Mouse (Mus musculus) forebrain, embryonic 12.5 days (tissue): ENCODE measurements around the gene Ldb3. TPM values are rescaled to one million over a fixed set of nuclear protein-coding genes. Genes with fewer than 3 reads are reported as not detected.

Experiments used
- ATAC-seq: fragments of 200-750 bp; cut with Nextera tagmentation; 2 replicates; pipeline ENCODE4 v1.8.0; 2017; ENCODE audit warnings: moderate TSS enrichment; ENCODE audit not compliant: low FRiP score
- H3K27ac ChIP-seq: fragments of 300-500 bp; sonication (generic); 2 replicates; pipeline ENCODE4 v1.5.1; 2016; ENCODE audit warnings: mild to moderate bottlenecking
- H3K27me3 ChIP-seq: fragments of 300-500 bp; sonication (generic); 2 replicates; pipeline ENCODE4 v1.6.1; 2016; ENCODE audit warnings: mild to moderate bottlenecking
- H3K36me3 ChIP-seq: fragments of 300-500 bp; sonication (generic); replicated peaks from 2 replicates; pipeline ENCODE4 v1.6.1; 2016; ENCODE audit warnings: mild to moderate bottlenecking
- H3K4me1 ChIP-seq: fragments of 300-500 bp; sonication (generic); 2 replicates; pipeline ENCODE4 v1.6.1; 2016
- H3K4me2 ChIP-seq: fragments of 300-500 bp; sonication (generic); 2 replicates; pipeline ENCODE4 v1.6.1; 2016; ENCODE audit warnings: mild to moderate bottlenecking, moderate library complexity
- H3K4me3 ChIP-seq: fragments of 300-500 bp; sonication (generic); replicated peaks from 2 replicates; pipeline ENCODE4 v1.5.1; 2016; ENCODE audit warnings: mild to moderate bottlenecking
- H3K9ac ChIP-seq: fragments of 300-500 bp; sonication (generic); 2 replicates; pipeline ENCODE4 v1.6.1; 2016; ENCODE audit warnings: mild to moderate bottlenecking
- H3K9me3 ChIP-seq: fragments of 300-500 bp; sonication (generic); 2 replicates; pipeline ENCODE4 v1.6.1; 2016
- WGBS: fragments of 180-500 bp; shearing (Covaris S2); methylation state at CpG from one replicate; pipeline ENCODE4 v1.1.7; 2016; 5-methylcytosine and 5-hydroxymethylcytosine counted together
- polyA plus RNA-seq: library from polyadenylated mRNA; unstranded; fragments of >200 nt; fragmentation: Nextera tagmentation; extraction: Ambion mirVana; gene quantifications from 2 replicates; pipeline ENCODE4 v1.2.1, GENCODE M21; 2016

Gene Ldb3
- polyA plus RNA-seq, 1 experiment from 2014 or later = 0.20 TPM

DNA sequence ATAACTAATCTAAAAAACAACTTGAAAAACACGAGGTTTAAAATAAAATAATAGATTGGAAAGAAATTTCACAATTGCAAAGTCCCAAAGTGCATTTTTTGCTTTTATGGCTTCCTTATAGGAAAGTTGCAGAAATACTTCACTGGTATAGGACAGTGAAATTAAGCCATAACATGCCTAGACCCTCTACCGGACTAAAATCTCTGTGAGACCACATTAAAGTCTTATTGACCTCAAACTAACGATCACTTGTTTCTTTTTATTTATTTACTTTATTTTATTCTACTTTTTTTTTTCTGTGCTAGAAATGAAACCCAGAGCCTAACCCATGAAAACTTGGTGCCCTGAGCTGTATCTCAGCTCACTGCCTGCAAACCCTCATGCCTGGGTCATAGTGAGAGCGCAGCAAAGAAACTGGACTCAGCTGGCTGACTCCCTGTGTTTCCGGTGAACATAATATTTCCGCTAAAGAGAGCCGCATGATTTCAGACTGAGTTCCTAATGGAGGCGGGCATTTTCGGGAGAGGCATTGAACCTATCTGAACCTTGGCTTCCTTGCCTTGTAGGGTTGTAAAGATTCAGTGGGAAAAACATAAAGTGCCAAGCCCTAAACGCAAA, 71.4 kb downstream of the Ldb3 start:
- H3K27ac ChIP-seq = no peak overlapping the region
- no peaks in the 10 kb centered on the region for H3K9me3 ChIP-seq
- no peak overlapping the region for H3K9ac ChIP-seq
- no peaks in the 10 kb centered on the region for H3K4me1 ChIP-seq
- WGBS = 93% methylated on average over 10 of the region's 10 CpGs
- H3K4me2 ChIP-seq = no peak overlapping the region
- no peaks in the 10 kb centered on the region for H3K36me3 ChIP-seq
- no peaks in the 10 kb centered on the region for H3K27me3 ChIP-seq
- no peak overlapping the region for H3K4me3 ChIP-seq
- no peak for ATAC-seq

DNA sequence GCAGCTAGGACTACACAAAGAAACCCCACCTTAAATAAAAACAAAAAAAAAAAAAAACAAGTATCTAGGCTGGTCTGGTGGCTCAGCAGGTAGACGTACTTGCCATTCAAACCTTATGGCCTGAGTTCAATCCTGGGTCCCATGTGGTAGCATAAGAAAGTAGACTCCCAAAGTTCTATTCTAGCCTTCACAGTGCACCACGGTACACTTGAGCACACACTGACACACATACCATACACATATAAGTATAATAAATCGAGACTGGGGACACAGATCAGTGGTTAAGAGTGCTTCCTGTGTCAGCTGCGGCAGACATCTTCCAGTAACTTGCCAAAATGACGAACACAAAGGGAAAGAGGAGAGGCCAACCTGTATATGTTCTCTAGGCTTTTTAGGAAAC, 72.6 kb downstream of the Ldb3 start:
- no peaks in the 10 kb centered on the region for H3K36me3 ChIP-seq
- no peaks in the 10 kb centered on the region for H3K4me1 ChIP-seq
- ATAC-seq = no peak
- no peak overlapping the region for H3K4me2 ChIP-seq
- 92% methylated on average over 5 of the region's 5 CpGs for WGBS
- H3K9me3 ChIP-seq = no peaks in the 10 kb centered on the region
- H3K9ac ChIP-seq = no peak overlapping the region
- H3K4me3 ChIP-seq = no peak overlapping the region
- no peak overlapping the region for H3K27ac ChIP-seq
- no peaks in the 10 kb centered on the region for H3K27me3 ChIP-seq

DNA sequence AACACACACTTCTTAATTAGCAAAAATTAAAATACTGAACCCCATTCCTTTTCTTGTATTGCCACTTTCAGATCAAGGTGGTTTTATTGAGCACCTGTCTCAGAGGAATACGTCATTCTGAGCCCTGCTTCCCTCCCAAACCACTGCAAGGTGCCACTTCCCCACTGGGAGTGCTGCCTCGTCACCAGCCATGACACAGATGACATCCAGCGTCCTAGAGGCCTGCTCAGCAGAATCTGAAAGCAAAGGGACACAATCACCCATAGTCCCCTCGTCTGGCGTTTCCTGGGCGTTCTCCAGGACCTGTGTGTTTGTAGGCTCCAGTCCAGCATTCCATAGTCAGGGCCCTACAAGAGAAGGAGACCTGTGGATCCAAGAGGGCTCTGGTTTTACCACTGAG, 74.4 kb downstream of the Ldb3 start:
- no peak overlapping the region for H3K27ac ChIP-seq
- H3K4me1 ChIP-seq = no peaks in the 10 kb centered on the region
- whole genome bisulfite sequencing = 45% methylated on average over 6 of the region's 6 CpGs
- H3K27me3 ChIP-seq = no peaks in the 10 kb centered on the region
- H3K9me3 ChIP-seq = no peaks in the 10 kb centered on the region
- H3K9ac ChIP-seq = no peak overlapping the region
- ATAC-seq = no peak
- no peak overlapping the region for H3K4me3 ChIP-seq
- no peaks in the 10 kb centered on the region for H3K36me3 ChIP-seq
- H3K4me2 ChIP-seq = no peak overlapping the region

DNA sequence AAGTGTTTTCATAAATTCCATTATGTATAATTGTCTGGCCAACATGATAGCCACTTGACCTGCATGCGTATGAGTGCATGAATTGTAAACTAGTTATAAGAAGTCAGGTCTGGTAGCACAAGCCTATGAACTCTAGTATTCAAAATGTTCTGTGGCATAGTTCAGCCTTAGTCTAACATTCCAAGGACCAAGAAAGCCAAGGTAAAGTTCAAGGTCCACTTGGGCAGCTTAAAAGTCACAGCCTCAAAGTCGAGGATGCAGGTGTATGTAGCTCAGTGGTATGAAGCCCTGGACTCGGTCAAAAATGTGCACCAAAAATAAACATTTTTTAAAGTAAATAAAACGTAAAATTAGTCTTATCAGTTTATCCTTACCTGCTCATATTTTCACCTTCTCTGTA, 75.9 kb downstream of the Ldb3 start:
- WGBS = 90% methylated on average over 4 of the region's 4 CpGs
- no peaks in the 10 kb centered on the region for H3K27me3 ChIP-seq
- H3K36me3 ChIP-seq = no peaks in the 10 kb centered on the region
- no peak overlapping the region for H3K4me2 ChIP-seq
- peaks cover 15% of the 10 kb centered on the region for H3K4me1 ChIP-seq
- no peak overlapping the region for H3K4me3 ChIP-seq
- no peak for ATAC-seq
- H3K27ac ChIP-seq = no peak overlapping the region
- no peaks in the 10 kb centered on the region for H3K9me3 ChIP-seq
- H3K9ac ChIP-seq = no peak overlapping the region

DNA sequence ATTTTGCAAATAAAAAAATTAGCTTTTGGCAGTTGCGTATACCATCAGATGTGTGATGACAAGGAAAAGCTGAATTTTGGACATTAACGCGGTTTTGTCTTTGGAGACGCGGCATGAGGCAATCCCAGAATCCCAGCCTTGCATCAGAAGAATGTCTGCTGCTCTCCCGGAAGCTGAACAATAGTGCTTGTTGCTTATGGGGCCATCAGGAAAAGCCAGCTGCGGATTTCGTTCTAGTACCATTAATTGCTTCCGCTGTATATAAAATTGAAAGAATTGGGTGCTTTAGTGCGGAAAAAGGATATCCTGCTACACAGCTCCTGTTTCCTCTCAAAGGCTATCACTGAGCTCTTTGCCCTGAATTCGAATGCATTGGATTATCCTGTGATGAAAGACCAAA, 76.6 kb downstream of the Ldb3 start:
- H3K9me3 ChIP-seq = no peaks in the 10 kb centered on the region
- no peak overlapping the region for H3K9ac ChIP-seq
- ATAC-seq = no peak
- no peak overlapping the region for H3K4me3 ChIP-seq
- H3K4me2 ChIP-seq = no peak overlapping the region
- H3K36me3 ChIP-seq = no peaks in the 10 kb centered on the region
- no peaks in the 10 kb centered on the region for H3K27me3 ChIP-seq
- 66% methylated on average over 11 of the region's 11 CpGs for WGBS
- peaks cover 20% of the 10 kb centered on the region for H3K4me1 ChIP-seq
- no peak overlapping the region for H3K27ac ChIP-seq

DNA sequence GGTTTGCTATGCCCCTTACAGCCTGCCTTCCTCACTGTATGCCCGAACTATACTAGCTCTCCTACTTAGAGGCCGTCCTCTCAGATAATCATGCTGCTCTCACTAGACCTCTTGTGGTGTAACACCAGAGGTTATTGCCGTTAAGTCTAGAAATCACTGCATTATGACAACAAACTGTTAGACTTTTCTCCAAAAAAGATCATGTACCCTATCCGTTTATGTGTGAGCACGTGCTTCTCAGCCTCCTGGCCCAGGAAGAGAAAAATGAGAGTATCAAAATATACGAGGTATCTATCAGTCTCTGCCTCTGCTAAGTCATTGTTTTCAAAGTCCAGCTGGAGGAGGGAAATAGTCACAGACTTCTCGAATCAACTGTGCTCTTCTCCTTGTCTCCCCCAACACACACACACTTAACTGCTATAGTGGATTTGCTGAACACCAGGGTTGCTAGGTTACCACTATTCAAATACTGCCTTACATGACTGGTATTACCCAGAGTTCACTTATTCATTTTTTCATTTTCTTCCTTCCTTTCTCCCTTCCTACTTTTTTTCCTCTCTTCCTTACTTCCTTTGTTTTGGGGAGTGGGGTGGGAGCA, 79.5 kb downstream of the Ldb3 start:
- peaks cover 21% of the 10 kb centered on the region for H3K4me1 ChIP-seq
- H3K9me3 ChIP-seq = no peaks in the 10 kb centered on the region
- 0 out of 2 replicates have a peak overlapping the region, but pooled peaks have one; percentile 32 for H3K27ac ChIP-seq
- no peak for ATAC-seq
- H3K4me3 ChIP-seq = no peak overlapping the region
- H3K36me3 ChIP-seq = no peaks in the 10 kb centered on the region
- 53% methylated on average over 7 of the region's 7 CpGs for WGBS
- H3K27me3 ChIP-seq = no peaks in the 10 kb centered on the region
- no peak overlapping the region for H3K4me2 ChIP-seq
- H3K9ac ChIP-seq = no peak overlapping the region

DNA sequence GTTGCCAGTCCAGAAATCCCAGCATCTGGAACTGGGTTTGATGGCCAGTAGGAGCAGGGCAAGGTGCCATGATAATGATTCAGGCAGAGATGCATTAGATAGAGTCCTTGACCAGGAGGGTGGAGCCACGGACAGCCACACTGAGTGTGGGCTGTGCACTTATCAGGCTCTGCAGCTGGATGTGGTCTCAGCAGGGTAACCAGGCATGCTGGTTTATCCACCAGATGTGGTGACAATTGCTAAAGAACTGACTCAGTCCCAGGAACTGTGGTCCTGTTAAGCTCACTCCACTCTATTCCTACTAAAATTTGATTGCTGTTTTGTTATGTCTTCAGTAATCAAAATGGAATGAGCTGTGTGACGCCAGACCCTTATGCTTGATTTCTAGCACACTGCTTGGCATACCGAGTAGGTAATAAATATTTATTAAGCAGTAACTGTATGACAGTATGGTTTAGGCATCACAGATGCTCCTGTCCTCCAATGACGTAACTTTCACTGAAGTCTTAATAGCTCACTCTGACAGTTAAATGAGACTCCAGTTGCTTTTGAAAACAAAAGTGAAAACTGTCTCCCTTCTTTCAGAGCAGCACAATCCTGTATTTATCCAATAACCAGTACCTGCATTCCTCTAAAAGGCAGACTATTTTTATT, 80.2 kb downstream of the Ldb3 start:
- ATAC-seq = peak; percentile 59
- Histone ChIP-seq H3K4me2 (no peak overlapping the region), H3K36me3 (no peaks in the 10 kb centered on the region), H3K27me3 (no peaks in the 10 kb centered on the region), H3K4me1 (peaks cover 26% of the 10 kb centered on the region), H3K9ac (no peak overlapping the region), H3K4me3 (no peak overlapping the region), H3K27ac (peak overlapping the region; percentile 53; the same call in 1 of the 2 replicates), H3K9me3 (no peaks in the 10 kb centered on the region)
- WGBS = 44% methylated on average over 4 of the region's 4 CpGs

DNA sequence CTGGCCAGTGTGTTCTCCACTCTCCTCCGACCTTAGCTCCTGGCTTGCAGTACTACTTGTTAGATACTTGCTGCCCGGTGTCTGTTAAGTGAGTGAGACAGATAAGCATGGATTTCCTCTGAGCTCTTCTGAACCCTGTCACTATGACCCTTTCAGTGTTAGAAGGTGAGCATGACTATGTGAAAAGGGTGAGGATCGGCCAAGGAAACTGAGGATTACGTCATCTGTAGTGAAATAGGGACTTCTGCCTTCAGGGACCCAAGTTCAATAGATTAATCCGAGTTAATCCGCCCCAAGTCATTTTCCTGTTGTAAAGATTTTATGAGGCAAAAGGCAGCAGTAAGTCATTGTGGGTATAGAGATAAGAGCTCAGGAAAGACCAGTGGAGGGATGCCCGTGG, 83.2 kb downstream of the Ldb3 start:
- Histone ChIP-seq H3K4me2 (no peak overlapping the region), H3K27me3 (no peaks in the 10 kb centered on the region), H3K4me1 (peaks cover 32% of the 10 kb centered on the region), H3K4me3 (no peak overlapping the region), H3K36me3 (no peaks in the 10 kb centered on the region), H3K27ac (no peak overlapping the region), H3K9me3 (no peaks in the 10 kb centered on the region), H3K9ac (no peak overlapping the region)
- no peak for ATAC-seq
- WGBS = 78% methylated on average over 7 of the region's 7 CpGs

DNA sequence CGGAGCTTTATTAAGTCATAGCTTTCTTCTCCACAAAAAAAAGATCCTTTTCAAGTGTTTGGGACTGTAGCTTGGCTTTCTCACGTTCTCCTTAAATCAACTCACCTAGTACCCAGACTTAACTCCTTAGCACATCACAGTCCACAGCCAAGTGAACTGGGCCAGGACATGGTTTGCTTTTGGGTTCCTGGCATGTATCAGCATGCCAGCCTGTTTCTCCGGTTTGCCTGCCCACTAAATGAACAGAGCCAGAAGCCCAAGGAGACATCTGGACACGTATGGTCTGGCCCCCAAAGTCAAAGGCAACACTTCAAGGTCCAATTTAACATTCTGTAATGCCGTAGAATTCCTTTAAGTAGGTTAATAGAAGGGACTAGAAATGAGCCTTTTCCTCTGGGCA, 84.1 kb downstream of the Ldb3 start:
- no peak overlapping the region for H3K4me3 ChIP-seq
- no peak overlapping the region for H3K4me2 ChIP-seq
- no peaks in the 10 kb centered on the region for H3K27me3 ChIP-seq
- no peak for ATAC-seq
- 81% methylated on average over 5 of the region's 5 CpGs for whole genome bisulfite sequencing
- H3K36me3 ChIP-seq = no peaks in the 10 kb centered on the region
- no peaks in the 10 kb centered on the region for H3K9me3 ChIP-seq
- H3K27ac ChIP-seq = no peak overlapping the region
- H3K4me1 ChIP-seq = peaks cover 42% of the 10 kb centered on the region
- no peak overlapping the region for H3K9ac ChIP-seq

DNA sequence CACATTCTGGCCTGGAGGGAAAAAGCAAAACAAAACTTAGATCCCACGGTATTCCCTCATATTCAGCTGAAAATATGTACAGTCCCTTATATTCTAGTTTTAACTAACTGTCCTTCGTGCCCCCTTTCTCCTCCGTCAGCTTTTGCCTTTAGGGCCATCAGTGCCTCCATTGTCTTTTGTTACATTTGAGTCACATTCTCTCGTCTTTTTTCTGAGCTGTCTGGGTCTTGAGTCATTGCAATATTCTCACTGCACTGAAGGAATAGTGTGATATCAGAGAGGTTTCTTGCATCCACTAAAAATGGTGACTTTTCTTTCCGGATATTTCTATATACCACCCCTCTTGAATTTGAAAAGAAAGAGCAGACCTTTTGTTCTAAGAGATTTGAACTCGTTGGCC, 84.7 kb downstream of the Ldb3 start:
- Histone ChIP-seq H3K36me3 (no peaks in the 10 kb centered on the region), H3K27me3 (no peaks in the 10 kb centered on the region), H3K4me1 (peaks cover 44% of the 10 kb centered on the region), H3K4me3 (peak overlapping the region; percentile 89; the same call in 1 of the 2 replicates), H3K27ac (no peak overlapping the region), H3K9ac (no peak overlapping the region), H3K9me3 (no peaks in the 10 kb centered on the region), H3K4me2 (peak overlapping the region; percentile 64)
- 32% methylated on average over 6 of the region's 6 CpGs for WGBS
- ATAC-seq = no peak

DNA sequence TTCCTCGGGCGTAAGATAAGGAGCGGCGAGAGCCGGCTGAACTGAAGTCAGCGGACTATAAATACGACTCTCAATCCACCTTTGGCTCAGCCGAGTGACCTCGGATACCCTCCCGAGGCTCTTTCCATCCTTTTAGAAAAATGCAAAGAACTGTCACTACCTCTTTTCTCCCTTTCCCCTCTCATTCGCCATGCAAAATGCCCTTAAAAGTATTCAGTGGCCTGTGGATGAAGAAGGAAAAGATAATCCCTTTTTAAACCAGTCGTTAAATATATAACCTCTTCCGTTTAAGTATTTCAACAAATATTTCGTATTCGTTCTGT, 85.2 kb downstream of the Ldb3 start, which contains the start of gene Bmpr1a:
Gene Bmpr1a (minus strand): TSS at position 17 of the 323 bp plus-strand sequence.
- H3K27me3 ChIP-seq = no peaks in the 10 kb centered on the region
- no peaks in the 10 kb centered on the region for H3K36me3 ChIP-seq
- peak within 1 kb of the TSS; percentile 64 for H3K4me2 ChIP-seq
- peaks cover 44% of the 10 kb centered on the region for H3K4me1 ChIP-seq
- 7% methylated on average over 15 of the region's 15 CpGs for WGBS
- H3K27ac ChIP-seq = peak within 1 kb of the TSS; percentile 97
- no peaks in the 10 kb centered on the region for H3K9me3 ChIP-seq
- H3K4me3 ChIP-seq = peak within 1 kb of the TSS; percentile 89
- no peak for ATAC-seq
- H3K9ac ChIP-seq = peak within 1 kb of the TSS; percentile 95

DNA sequence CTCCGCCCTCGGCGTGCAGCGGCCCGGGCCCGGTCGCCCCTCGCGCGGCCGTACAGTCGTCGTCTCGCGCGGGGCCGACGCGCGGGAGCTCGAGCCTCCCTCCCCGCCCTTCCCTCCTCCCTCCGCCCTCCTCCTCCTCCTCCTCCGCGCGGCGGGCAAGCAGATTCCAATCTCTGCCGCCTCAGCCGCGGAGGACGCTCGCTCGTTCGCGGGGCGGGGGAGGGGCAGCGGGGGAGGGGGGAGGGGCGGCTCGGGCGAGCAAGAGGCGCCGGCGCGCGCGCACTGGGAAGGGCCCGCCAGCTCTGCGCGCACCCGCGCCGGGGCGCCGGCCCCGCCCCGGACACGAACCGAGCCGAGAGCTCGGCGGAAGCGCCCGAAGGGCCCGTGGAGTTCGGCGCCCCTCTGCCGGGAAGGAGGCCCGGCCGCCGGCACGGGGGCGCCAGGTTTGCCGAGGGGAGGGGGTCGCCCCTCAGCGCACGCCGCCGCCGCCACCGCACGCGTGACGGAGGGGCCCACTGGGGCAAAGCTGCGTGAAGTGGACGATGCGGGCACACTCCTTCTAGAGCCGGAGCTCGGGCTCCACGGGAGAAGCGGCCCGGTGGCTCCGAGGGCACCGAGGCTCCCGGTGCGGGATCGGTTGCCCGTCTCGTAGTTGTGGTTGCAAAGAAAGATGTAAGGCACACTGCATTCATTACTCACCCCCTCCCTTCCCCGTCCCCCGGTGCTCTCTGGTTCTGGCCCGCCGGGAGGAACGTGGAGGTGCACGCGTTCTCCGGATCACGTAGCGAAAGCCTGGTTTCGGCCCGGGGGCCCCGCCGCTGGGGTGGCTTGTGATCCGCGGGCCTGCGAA, 85.8 kb downstream of the Ldb3 start:
- no peaks in the 10 kb centered on the region for H3K36me3 ChIP-seq
- peak overlapping the region; percentile 64 for H3K4me2 ChIP-seq
- no peaks in the 10 kb centered on the region for H3K9me3 ChIP-seq
- H3K9ac ChIP-seq = peak overlapping the region; percentile 95
- peaks cover 43% of the 10 kb centered on the region for H3K4me1 ChIP-seq
- no peaks in the 10 kb centered on the region for H3K27me3 ChIP-seq
- peak overlapping the region; percentile 97 for H3K27ac ChIP-seq
- peak overlapping the region; percentile 89 for H3K4me3 ChIP-seq
- ATAC-seq = peak; percentile 92
- under 1% methylated on average over 73 of the region's 115 CpGs for WGBS
